ENCODE assay signal across 9 mouse cellular contexts in genomic region chr5:125520930-125521590, GRCm38 (mm10). TPM values are rescaled to one million over a fixed set of nuclear protein-coding genes. Genes with fewer than 3 reads are reported as not detected.
DNase-seq lines count a peak whose midpoint lies in the region; ATAC-seq lines count a peak whose summit lies in the region.
"Had no signal": no experiment of that assay in that cellular context is flagged by ENCODE, and none has a peak within 500 bp of the region (broad histone marks: within the 10 kb centered on the region; RNA-seq: fewer than 3 reads in every experiment).

No protein-coding gene starts in this region.

- peaks cover 13% of the 10 kb centered on the region for H3K36me3 ChIP-seq in erythroblast, embryonic 14.5 days (ENCODE audit: control insufficient read depth)
- peaks cover 24% of the 10 kb centered on the region for H3K36me3 ChIP-seq in limb, embryonic 10.5 days

- H3K27ac ChIP-seq in limb, embryonic 10.5 days: no peak overlapping the region

- H3K4me1 ChIP-seq in erythroblast, embryonic 14.5 days (ENCODE audit: control insufficient read depth): peaks cover 12% of the 10 kb centered on the region
- H3K4me1 ChIP-seq in limb, embryonic 10.5 days: no peaks in the 10 kb centered on the region

- no peaks in the 10 kb centered on the region for H3K27me3 ChIP-seq in erythroblast, embryonic 14.5 days (ENCODE audit: control insufficient read depth)
- H3K27me3 ChIP-seq in limb, embryonic 10.5 days (ENCODE audit: low read depth, poor library complexity, severe bottlenecking): no peaks in the 10 kb centered on the region

- peaks cover 8% of the 10 kb centered on the region for H3K9me3 ChIP-seq in erythroblast, embryonic 14.5 days (ENCODE audit: control insufficient read depth, low read length)
- H3K9me3 ChIP-seq in limb, embryonic 10.5 days (replicated peaks): no peaks in the 10 kb centered on the region

- H3K4me3 ChIP-seq in erythroblast, embryonic 14.5 days (replicated peaks): peak overlapping the region; percentile 32
- H3K4me3 ChIP-seq in limb, embryonic 10.5 days: 0 out of 2 replicates have a peak overlapping the region, but pooled peaks have one; percentile 7

- WGBS in limb, embryonic 10.5 days: 17% methylated on average over 15 of the region's 15 CpGs

- peak; percentile 37 for DNase-seq in retina, postnatal 1 day
- DNase-seq in retina, embryonic 14.5 days (ENCODE audit: low spot score): no peak
- DNase-seq in limb, embryonic 10.5 days (ENCODE audit: low spot score): no peak
- peak; percentile 28 for DNase-seq in naive thymus-derived CD4-positive, alpha-beta T cell, adult 2 months (ENCODE audit: low read depth)
- no peak for DNase-seq in gastrocnemius, postnatal 4 days (ENCODE audit: low spot score in 2 of 2)
- no peak for DNase-seq in adrenal gland, adult 8-10 months
- DNase-seq: heart, postnatal 36 days had no signal

- no peak for ATAC-seq in erythroblast, adult 5-6 weeks (replicated peaks; ENCODE audit: low FRiP score, poor library complexity, severe bottlenecking)

RNA-seq across cellular contexts. Expression of gene Tmem132b, which starts 10.5 kb away (rescaled TPM):
- polyA plus RNA-seq in erythroblast, embryonic 14.5 days (2012): 0.09 TPM in 1 of 2 replicates, not detected in the other
- total RNA-seq in erythroblast, adult 5-6 weeks (2015; ENCODE audit: low replicate concordance): not detected in 2 replicates
- total RNA-seq in erythroblast, adult 5-6 weeks (2017; ENCODE audit: low replicate concordance): not detected in 2 replicates
- polyA plus RNA-seq in limb, embryonic 10.5 days (2016; fragmentation: Nextera tagmentation; extraction: Ambion mirVana): 0.03 TPM in 1 of 2 replicates, not detected in the other
- total RNA-seq in gastrocnemius, postnatal 4 days (2021): under 1 TPM; 0.32 to 0.39 TPM
- 1 to 10 TPM; 1.4 to 5.2 (median 3.5) TPM for total RNA-seq in adrenal gland, adult 8-10 months (2022)
- total RNA-seq: heart, postnatal 36 days had no signal

RNA-seq across cellular contexts. Expression of gene Aacs, which starts 45.4 kb away (rescaled TPM):
- polyA plus RNA-seq in erythroblast, embryonic 14.5 days (2012): 0.25 and 0.32 TPM in 2 replicates
- total RNA-seq in erythroblast, adult 5-6 weeks (2015; ENCODE audit: low replicate concordance): 1.3 and 2.3 TPM in 2 replicates
- total RNA-seq in erythroblast, adult 5-6 weeks (2017; ENCODE audit: low replicate concordance): 4.2 and 6.0 TPM in 2 replicates
- polyA plus RNA-seq in limb, embryonic 10.5 days (2016; fragmentation: Nextera tagmentation; extraction: Ambion mirVana): 56.7 and 57.9 TPM in 2 replicates
- total RNA-seq in gastrocnemius, postnatal 4 days (2021): 10 to 100 TPM; 11.6 to 13.7 TPM
- 10 to 100 TPM; 44.9 to 73.7 (median 53.8) TPM for total RNA-seq in adrenal gland, adult 8-10 months (2022)

Comparison
In these comparisons a context has a peak if more than half of its experiments do, and no peak if none do; other contexts are left out.
1. DNase-seq: peak in retina, postnatal 1 day (single experiment) and naive thymus-derived CD4-positive, alpha-beta T cell, adult 2 months (single experiment); none in retina, embryonic 14.5 days (single experiment), limb, embryonic 10.5 days (single experiment), gastrocnemius, postnatal 4 days (0 of 2) and adrenal gland, adult 8-10 months (single experiment).